Mouse (Mus musculus) MEL (cell line): ENCODE results near the gene Mrm1. TPM values are rescaled to one million over a fixed set of nuclear protein-coding genes. Genes with fewer than 3 reads are reported as not detected.
A peak's percentile ranks its signal among the peaks of the same experiment; 100 is the strongest.

Source experiments
- DNase-seq: peaks from one replicate; pipeline ENCODE4 v3.0.0; 2011; ENCODE audit warnings: low read depth, low spot score
- H3K27ac ChIP-seq: 2 replicates; pipeline ENCODE4 v1.5.1; 2012; ENCODE audit warnings: low read depth, mild to moderate bottlenecking, control low read depth, low read length, moderate library complexity; ENCODE audit not compliant: control insufficient read depth
- H3K27me3 ChIP-seq, 2 experiments: fragments of 150-350 bp in 1 of 2; sonication (generic) in 1 of 2; 2 replicates each; pipeline ENCODE4 v1.6.1; 2012; ENCODE audit warnings: low read length in 2 of 2, mild to moderate bottlenecking in 2 of 2, improper control_type of control experiment in 1 of 2, moderate library complexity in 1 of 2; ENCODE audit not compliant: insufficient read depth in 2 of 2, control insufficient read depth in 1 of 2
- H3K36me3 ChIP-seq, 2 experiments: 2 replicates each; pipeline ENCODE4 v1.6.1; 2012 to 2014; ENCODE audit warnings: low read length in 2 of 2, improper control_type of control experiment in 1 of 2, inconsistent platforms in 1 of 2, mild to moderate bottlenecking in 1 of 2; ENCODE audit not compliant: insufficient read depth in 2 of 2, control insufficient read depth in 1 of 2
- H3K4me1 ChIP-seq, 2 experiments: fragments of 150-350 bp in 1 of 2; sonication (generic) in 1 of 2; 2 replicates each; pipeline ENCODE4 v1.6.1; 2012; ENCODE audit warnings: low read length in 2 of 2, improper control_type of control experiment in 1 of 2, mild to moderate bottlenecking in 1 of 2; ENCODE audit not compliant: insufficient read depth in 2 of 2, control insufficient read depth in 1 of 2
- H3K4me3 ChIP-seq, 2 experiments: fragments of 150-350 bp in 1 of 2; sonication (generic) in 1 of 2; 2 replicates each; pipeline ENCODE4 v1.5.1; 2012; ENCODE audit warnings: low read depth in 2 of 2, low read length in 2 of 2, mild to moderate bottlenecking in 2 of 2, moderate library complexity in 2 of 2, control low read depth in 1 of 2, improper control_type of control experiment in 1 of 2; ENCODE audit not compliant: control insufficient read depth in 1 of 2, insufficient read depth in 1 of 2
- H3K79me2 ChIP-seq: 2 replicates; pipeline ENCODE4 v1.6.1; 2012; ENCODE audit warnings: mild to moderate bottlenecking, low read length, moderate library complexity; ENCODE audit not compliant: control insufficient read depth, poor library complexity, insufficient read depth
- H3K9ac ChIP-seq: 2 replicates; pipeline ENCODE4 v1.6.1; 2012; ENCODE audit warnings: low read depth, mild to moderate bottlenecking, control low read depth, low read length, moderate library complexity; ENCODE audit not compliant: control insufficient read depth, poor library complexity, severe bottlenecking
- H3K9me3 ChIP-seq: fragments of 150-350 bp; sonication (generic); replicated peaks from 2 replicates; pipeline ENCODE4 v1.6.1; 2012; ENCODE audit warnings: mild to moderate bottlenecking, low read length, improper control_type of control experiment, moderate library complexity; ENCODE audit not compliant: insufficient read depth
- CHD1 ChIP-seq: IDR thresholded peaks from 2 replicates; pipeline ENCODE4 v1.6.1; 2012; ENCODE audit warnings: low read depth, mild to moderate bottlenecking, inconsistent platforms, low read length, improper control_type of control experiment
- CHD2 ChIP-seq: IDR thresholded peaks from 2 replicates; pipeline ENCODE4 v1.6.1; 2011; ENCODE audit warnings: low read length, improper control_type of control experiment
- CTCF ChIP-seq, 3 experiments: IDR thresholded peaks in 2 of 3; conservative IDR thresholded peaks in 1 of 3; 2 replicates each; pipeline ENCODE4 v1.5.1; 2011 to 2012; ENCODE audit warnings: low read length in 3 of 3, low read depth in 2 of 3, mild to moderate bottlenecking in 2 of 3, improper control_type of control experiment in 1 of 3, inconsistent platforms in 1 of 3, mixed read lengths in 1 of 3, moderate library complexity in 1 of 3; ENCODE audit not compliant: control insufficient read depth in 1 of 3, insufficient read depth in 1 of 3, poor library complexity in 1 of 3, severe bottlenecking in 1 of 3
- E2F4 ChIP-seq: IDR thresholded peaks from 2 replicates; pipeline ENCODE4 v1.6.1; 2011; ENCODE audit warnings: low read depth, low read length, improper control_type of control experiment, borderline replicate concordance
- ELF1 ChIP-seq: IDR thresholded peaks from 2 replicates; pipeline ENCODE4 v1.6.1; 2014; ENCODE audit warnings: low read depth, mild to moderate bottlenecking, inconsistent platforms, low read length, improper control_type of control experiment, moderate library complexity
- EP300 ChIP-seq, 2 experiments: IDR thresholded peaks; 2 replicates each; pipeline ENCODE4 v1.6.1; 2011; ENCODE audit warnings: improper control_type of control experiment in 2 of 2, low read length in 2 of 2, low read depth in 1 of 2, mild to moderate bottlenecking in 1 of 2
- ETS1 ChIP-seq: IDR thresholded peaks from 2 replicates; pipeline ENCODE4 v1.6.1; 2012; ENCODE audit warnings: low read depth, mild to moderate bottlenecking, inconsistent platforms, low read length, improper control_type of control experiment, moderate library complexity
- GABPA ChIP-seq: IDR thresholded peaks from 2 replicates; pipeline ENCODE4 v1.6.1; 2012; ENCODE audit warnings: low read depth, mild to moderate bottlenecking, inconsistent platforms, low read length, improper control_type of control experiment, moderate library complexity
- GATA1 ChIP-seq: IDR thresholded peaks from 2 replicates; pipeline ENCODE4 v1.6.1; 2011; ENCODE audit warnings: low read depth, low read length, improper control_type of control experiment
- HCFC1 ChIP-seq: IDR thresholded peaks from 2 replicates; pipeline ENCODE4 v1.6.1; 2012; ENCODE audit warnings: low read depth, mild to moderate bottlenecking, inconsistent platforms, low read length, improper control_type of control experiment, moderate library complexity
- JUND ChIP-seq: IDR thresholded peaks from 2 replicates; pipeline ENCODE4 v1.6.1; 2011; ENCODE audit warnings: low read depth, mild to moderate bottlenecking, improper control_type of control experiment, low read length
- KAT2A ChIP-seq: conservative IDR thresholded peaks from 2 replicates; pipeline ENCODE4 v1.6.1; 2012; ENCODE audit warnings: low read depth, low read length, improper control_type of control experiment, inconsistent platforms
- MAFK ChIP-seq: IDR thresholded peaks from 2 replicates; pipeline ENCODE4 v1.6.1; 2011; ENCODE audit warnings: low read depth, mild to moderate bottlenecking, low read length, improper control_type of control experiment, borderline replicate concordance
- MAZ ChIP-seq: IDR thresholded peaks from 2 replicates; pipeline ENCODE4 v1.6.1; 2012; ENCODE audit warnings: low read depth, mild to moderate bottlenecking, inconsistent platforms, low read length, improper control_type of control experiment
- MEF2A ChIP-seq: IDR thresholded peaks from 2 replicates; pipeline ENCODE4 v1.6.1; 2014; ENCODE audit warnings: low read depth, mild to moderate bottlenecking, inconsistent platforms, low read length, improper control_type of control experiment; ENCODE audit not compliant: poor library complexity, insufficient replicate concordance, severe bottlenecking; ENCODE audit errors: extremely low read depth
- MYB ChIP-seq: IDR thresholded peaks from 2 replicates; pipeline ENCODE4 v1.6.1; 2011; ENCODE audit warnings: mild to moderate bottlenecking, low read depth, low read length, improper control_type of control experiment
- MYC ChIP-seq: IDR thresholded peaks from 2 replicates; pipeline ENCODE4 v1.6.1; 2011; ENCODE audit warnings: low read depth, mild to moderate bottlenecking, low read length, improper control_type of control experiment, moderate library complexity
- NELFE ChIP-seq: IDR thresholded peaks from 2 replicates; pipeline ENCODE4 v1.6.1; 2011; ENCODE audit warnings: low read depth, low read length, improper control_type of control experiment
- NRF1 ChIP-seq: IDR thresholded peaks from 2 replicates; pipeline ENCODE4 v1.6.1; 2014; ENCODE audit warnings: low read depth, mild to moderate bottlenecking, inconsistent platforms, low read length, improper control_type of control experiment, moderate library complexity; ENCODE audit not compliant: poor library complexity, insufficient read depth, severe bottlenecking
- POLR2AphosphoS2 ChIP-seq: IDR thresholded peaks from 2 replicates; pipeline ENCODE4 v1.6.1; 2011; ENCODE audit warnings: low read length, improper control_type of control experiment
- POLR2AphosphoS5 ChIP-seq: IDR thresholded peaks from 2 replicates; pipeline ENCODE4 v1.6.1; 2012; ENCODE audit warnings: low read depth, borderline replicate concordance, mild to moderate bottlenecking, inconsistent platforms, low read length, moderate library complexity, mixed read lengths
- RAD21 ChIP-seq: IDR thresholded peaks from 2 replicates; pipeline ENCODE4 v1.6.1; 2011; ENCODE audit warnings: mild to moderate bottlenecking, low read depth, low read length, improper control_type of control experiment
- RCOR1 ChIP-seq: IDR thresholded peaks from 2 replicates; pipeline ENCODE4 v1.6.1; 2012; ENCODE audit warnings: low read depth, mild to moderate bottlenecking, inconsistent platforms, low read length, improper control_type of control experiment
- SIN3A ChIP-seq: IDR thresholded peaks from 2 replicates; pipeline ENCODE4 v1.6.1; 2012; ENCODE audit warnings: low read length, improper control_type of control experiment, inconsistent platforms
- SMC3 ChIP-seq: IDR thresholded peaks from 2 replicates; pipeline ENCODE4 v1.6.1; 2011; ENCODE audit warnings: low read depth, low read length, improper control_type of control experiment
- TAL1 ChIP-seq: IDR thresholded peaks from 2 replicates; pipeline ENCODE4 v1.6.1; 2012; ENCODE audit warnings: mild to moderate bottlenecking, inconsistent platforms, low read length, moderate library complexity, mixed read lengths
- TBP ChIP-seq: IDR thresholded peaks from 2 replicates; pipeline ENCODE4 v1.8.0; 2011; ENCODE audit warnings: low read depth, low read length, improper control_type of control experiment
- TCF12 ChIP-seq: IDR thresholded peaks from 2 replicates; pipeline ENCODE4 v1.6.1; 2014; ENCODE audit warnings: low read depth, mild to moderate bottlenecking, inconsistent platforms, low read length, improper control_type of control experiment, moderate library complexity
- UBTF ChIP-seq: IDR thresholded peaks from 2 replicates; pipeline ENCODE4 v1.6.1; 2012; ENCODE audit warnings: low read depth, mild to moderate bottlenecking, inconsistent platforms, low read length, improper control_type of control experiment, moderate library complexity, borderline replicate concordance; ENCODE audit not compliant: insufficient read depth
- USF1 ChIP-seq: IDR thresholded peaks from 2 replicates; pipeline ENCODE4 v1.6.1; 2014; ENCODE audit warnings: low read depth, mild to moderate bottlenecking, inconsistent platforms, low read length, improper control_type of control experiment, moderate library complexity
- USF2 ChIP-seq, 2 experiments: IDR thresholded peaks; 2 replicates each; pipeline ENCODE4 v1.6.1; 2011 to 2012; ENCODE audit warnings: improper control_type of control experiment in 2 of 2, low read length in 2 of 2, borderline replicate concordance in 1 of 2, inconsistent platforms in 1 of 2, low read depth in 1 of 2, mild to moderate bottlenecking in 1 of 2; ENCODE audit not compliant: insufficient read depth in 1 of 2
- ZC3H11A ChIP-seq: IDR thresholded peaks from 2 replicates; pipeline ENCODE4 v1.6.1; 2012; ENCODE audit warnings: low read depth, mild to moderate bottlenecking, inconsistent platforms, low read length, improper control_type of control experiment
- ZMIZ1 ChIP-seq: IDR thresholded peaks from 2 replicates; pipeline ENCODE4 v1.6.1; 2012; ENCODE audit warnings: low read depth, mild to moderate bottlenecking, inconsistent platforms, low read length, improper control_type of control experiment, moderate library complexity
- ZNF384 ChIP-seq: IDR thresholded peaks from 2 replicates; pipeline ENCODE4 v1.6.1; 2012; ENCODE audit warnings: low read depth, mild to moderate bottlenecking, inconsistent platforms, low read length, improper control_type of control experiment
- polyA plus RNA-seq, 2 experiments: library from polyadenylated mRNA; stranded (reverse) in 1 of 2; unstranded in 1 of 2; fragments of >175 nt in 1 of 2; fragments of >200 nt in 1 of 2; gene quantifications; 2 replicates each; pipeline versions ENCODE4 v1.2.1 to v1.2.4; 2012; ENCODE audit warnings: low replicate concordance in 2 of 2, low read depth in 1 of 2; ENCODE audit not compliant: insufficient read length in 2 of 2, insufficient read depth in 1 of 2, missing spikeins in 1 of 2
- total RNA-seq: library from RNA; depleted of rRNA; stranded (reverse); fragments of 300-350 nt; gene quantifications from 2 replicates; pipeline ENCODE4 v1.2.3, GENCODE M21; 2012

Gene Mrm1
- total and polyA plus RNA-seq, 3 experiments: 23.2 to 41.6 TPM; not detected in 1

GRCm38 (mm10) chr11:84828516-84829399 is 9.4 kb upstream of the Mrm1 start, which contains the start of gene Dhrs11:
TSS of gene Dhrs11 (minus strand) at chr11:84828994.
- Histone ChIP-seq H3K4me1 (peaks cover 14 to 44% of the 10 kb centered on the region in 2 experiments), H3K36me3 (peaks cover 16 to 44% of the 10 kb centered on the region in 2 experiments), H3K4me3 (peak within 1 kb of the TSS; percentile 91 to 95), H3K9me3 (no peaks in the 10 kb centered on the region), H3K27ac (peak within 1 kb of the TSS; percentile 98), H3K79me2 (peaks cover 31% of the 10 kb centered on the region), H3K27me3 (no peaks in the 10 kb centered on the region), H3K9ac (peak within 1 kb of the TSS; percentile 95)
- peak; percentile 97 for DNase-seq
- TF ChIP-seq EP300 (IDR thresholded peaks at IDR 0.05; ENCODE audit: low read depth in 1 of 2, low read length in 2 of 2) (peak in 1 of 2 experiments; percentile 59; a peak in 3 of 4 replicates), SMC3 (no peak; the same call in 1 of the 2 replicates), MYB (no peak), HCFC1 (peak; percentile 83), TAL1 (no peak), USF2 (IDR thresholded peaks at IDR 0.05; ENCODE audit: borderline replicate concordance in 1 of 2, insufficient read depth in 1 of 2, low read depth in 1 of 2, low read length in 2 of 2) (no peak), TBP (peak; percentile 76), JUND (no peak), UBTF (0 out of 2 replicates have a peak, but pooled peaks have one; percentile 20), MEF2A (no peak), TCF12 (peak; percentile 46; the same call in 1 of the 2 replicates), ZMIZ1 (peak; percentile 97), SIN3A (peak; percentile 85; the same call in 1 of the 2 replicates), MYC (peak; percentile 77; the same call in 1 of the 2 replicates), GATA1 (no peak), USF1 (peak; percentile 81), POLR2AphosphoS2 (peak; percentile 96), MAFK (no peak), CHD2 (peak; percentile 58; the same call in 1 of the 2 replicates), KAT2A (no peak; the same call in 1 of the 2 replicates), MAZ (peak; percentile 76), ELF1 (peak; percentile 96), NRF1 (peak; percentile 60), CHD1 (no peak), NELFE (peak; percentile 81), RAD21 (no peak), E2F4 (no peak), GABPA (no peak), RCOR1 (no peak), ZC3H11A (no peak), POLR2AphosphoS5 (no peak; the same call in 1 of the 2 replicates), ZNF384 (no peak), ETS1 (peak; percentile 69; the same call in 1 of the 2 replicates), CTCF (IDR thresholded peaks at IDR 0.05 in 2 of 3, conservative IDR thresholded peaks at IDR 0.05 in 1 of 3; ENCODE audit: control insufficient read depth in 1 of 3, insufficient read depth in 1 of 3, low read depth in 2 of 3, low read length in 3 of 3, poor library complexity in 1 of 3, severe bottlenecking in 1 of 3) (no peak)
